ENCODE assay signal across 8 mouse cellular contexts in the genomic region with DNA sequence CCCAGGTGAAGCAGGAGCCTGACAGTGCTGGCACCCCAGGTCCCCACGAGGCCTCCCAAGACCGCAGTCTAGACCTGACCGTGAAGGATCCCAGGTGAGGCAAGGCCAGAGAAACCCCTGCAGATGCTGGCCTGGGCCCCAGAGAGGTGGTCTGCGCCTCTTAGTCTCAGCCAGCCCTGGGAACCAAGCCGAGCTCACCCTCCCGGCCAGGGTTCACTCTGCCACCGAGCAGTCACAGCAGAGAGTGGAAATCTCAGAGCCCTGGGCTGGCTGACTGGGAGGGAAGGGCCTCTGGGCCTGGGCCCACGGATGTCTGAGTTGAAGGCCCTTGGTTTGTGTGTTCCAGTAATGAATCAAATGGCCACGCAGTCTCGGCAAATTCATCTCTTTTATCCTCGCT.
DNase-seq lines count a peak whose midpoint lies in the region; ATAC-seq and TF ChIP-seq lines count a peak whose summit lies in the region.
"Had no signal": no experiment of that assay in that cellular context is flagged by ENCODE, and none has a peak within 500 bp of the region (broad histone marks: within the 10 kb centered on the region; RNA-seq: fewer than 3 reads in every experiment).

No protein-coding gene starts in this region.

- WGBS in lung, embryonic 14.5 days = 45% methylated on average over 11 of the region's 11 CpGs
- 44% methylated on average over 11 of the region's 11 CpGs for WGBS in hindbrain, embryonic 11.5 days
- 38% methylated on average over 11 of the region's 11 CpGs for WGBS in liver, embryonic 14.5 days (ENCODE audit: insufficient replicate concordance)

- no peak overlapping the region; the same call in 1 of the 2 replicates for H3K9ac ChIP-seq in lung, embryonic 14.5 days
- H3K9ac ChIP-seq in hindbrain, embryonic 11.5 days (ENCODE audit: low read depth, low read length) = peak overlapping the region; percentile 41; the same call in 1 of the 2 replicates
- no peak overlapping the region for H3K9ac ChIP-seq in liver, embryonic 14.5 days (replicated peaks)

- no peak for ATAC-seq in lung, embryonic 14.5 days (ENCODE audit: insufficient read depth)
- ATAC-seq in hindbrain, embryonic 11.5 days (ENCODE audit: low FRiP score) = no peak
- ATAC-seq in liver, embryonic 14.5 days (ENCODE audit: insufficient read depth) = no peak

- no peaks in the 10 kb centered on the region for H3K27me3 ChIP-seq in lung, embryonic 14.5 days (ENCODE audit: insufficient read depth, low read length)
- H3K27me3 ChIP-seq in hindbrain, embryonic 11.5 days (ENCODE audit: control insufficient read depth, insufficient read depth, low read length) = peaks cover 12% of the 10 kb centered on the region
- H3K27me3 ChIP-seq in liver, embryonic 14.5 days (ENCODE audit: control insufficient read depth, insufficient read depth, low read length) = no peaks in the 10 kb centered on the region

- peak overlapping the region; percentile 42; the same call in 1 of the 2 replicates for H3K27ac ChIP-seq in lung, embryonic 14.5 days (ENCODE audit: low read depth)
- peak overlapping the region; percentile 74 for H3K27ac ChIP-seq in hindbrain, embryonic 11.5 days (ENCODE audit: low read depth, low read length)
- H3K27ac ChIP-seq in liver, embryonic 14.5 days = no peak overlapping the region

- H3K9me3 ChIP-seq in lung, embryonic 14.5 days (ENCODE audit: low read depth, low read length) = no peaks in the 10 kb centered on the region
- no peaks in the 10 kb centered on the region for H3K9me3 ChIP-seq in hindbrain, embryonic 11.5 days (ENCODE audit: control insufficient read depth, low read length)
- H3K9me3 ChIP-seq in liver, embryonic 14.5 days (ENCODE audit: control insufficient read depth, low read length) = no peaks in the 10 kb centered on the region

- H3K36me3 ChIP-seq in lung, embryonic 14.5 days (ENCODE audit: insufficient read depth) = 0 out of 2 replicates have a peak, but pooled peaks cover 5% of the 10 kb centered on the region
- no peaks in the 10 kb centered on the region for H3K36me3 ChIP-seq in hindbrain, embryonic 11.5 days (ENCODE audit: control insufficient read depth, insufficient read depth, low read length)
- no peaks in the 10 kb centered on the region for H3K36me3 ChIP-seq in liver, embryonic 14.5 days (replicated peaks; ENCODE audit: control insufficient read depth, insufficient read depth, low read depth)

- no peak for DNase-seq in lung, embryonic 14.5 days
- no peak for DNase-seq in lung, postnatal 14 days
- no peak for DNase-seq in hindbrain, embryonic 11.5 days (ENCODE audit: low spot score)
- no peak for DNase-seq in liver, embryonic 14.5 days (ENCODE audit: low read depth in 3 of 3, low spot score in 3 of 3)
- peak; percentile 67 for DNase-seq in retina, postnatal 1 day
- no peak for DNase-seq in frontal cortex, postnatal 10 days (ENCODE audit: low spot score in 2 of 2)
- no peak for DNase-seq in urinary bladder, adult 18-20 months (ENCODE audit: low spot score in 2 of 2)
- DNase-seq: cerebellum, adult 18-20 months had no signal

- no peak overlapping the region for H3K4me3 ChIP-seq in lung, embryonic 14.5 days (ENCODE audit: low read depth, low read length)
- no peak overlapping the region for H3K4me3 ChIP-seq in hindbrain, embryonic 11.5 days (ENCODE audit: low read depth, low read length)
- no peak overlapping the region for H3K4me3 ChIP-seq in liver, embryonic 14.5 days (ENCODE audit: insufficient read depth in 1 of 2, low read depth in 2 of 2, low read length in 2 of 2)

- TF ChIP-seq EP300 in liver, embryonic 14.5 days (IDR thresholded peaks at IDR 0.05; ENCODE audit: low read depth) = no peak

- H3K4me1 ChIP-seq in lung, embryonic 14.5 days (ENCODE audit: insufficient read depth) = peaks cover 14% of the 10 kb centered on the region
- H3K4me1 ChIP-seq in hindbrain, embryonic 11.5 days (replicated peaks; ENCODE audit: control insufficient read depth, insufficient read depth, low read length) = peaks cover 16% of the 10 kb centered on the region
- H3K4me1 ChIP-seq in liver, embryonic 14.5 days (replicated peaks; ENCODE audit: control insufficient read depth in 2 of 2, insufficient read depth in 2 of 2, low read length in 1 of 2) = peaks cover 0 to 3% of the 10 kb centered on the region in 2 experiments; a peak in 1 of 4 replicates

- no peak for TF ChIP-seq CTCF in lung, embryonic 14.5 days (IDR thresholded peaks at IDR 0.05; ENCODE audit: low read depth)
- no peak for TF ChIP-seq CTCF in liver, embryonic 14.5 days (IDR thresholded peaks at IDR 0.05; ENCODE audit: low read depth)

- H3K4me2 ChIP-seq in lung, embryonic 14.5 days = peak overlapping the region; percentile 54
- no peak overlapping the region for H3K4me2 ChIP-seq in hindbrain, embryonic 11.5 days (replicated peaks; ENCODE audit: low read depth, low read length)
- H3K4me2 ChIP-seq in liver, embryonic 14.5 days (ENCODE audit: low read depth) = peak overlapping the region; percentile 49
